Mouse (Mus musculus) T-helper 2 cell (primary cell): ENCODE data around the gene Mast4.

Experiments used
- in situ Hi-C: fragments of 300-600 bp; cut with MboI, MseI; formaldehyde crosslinking; loops from one replicate; pipeline ENCODE4 v1.15.1; 2025; ENCODE audit warnings: high pct_unique_total_duplicates

The Mast4 gene

DNA sequence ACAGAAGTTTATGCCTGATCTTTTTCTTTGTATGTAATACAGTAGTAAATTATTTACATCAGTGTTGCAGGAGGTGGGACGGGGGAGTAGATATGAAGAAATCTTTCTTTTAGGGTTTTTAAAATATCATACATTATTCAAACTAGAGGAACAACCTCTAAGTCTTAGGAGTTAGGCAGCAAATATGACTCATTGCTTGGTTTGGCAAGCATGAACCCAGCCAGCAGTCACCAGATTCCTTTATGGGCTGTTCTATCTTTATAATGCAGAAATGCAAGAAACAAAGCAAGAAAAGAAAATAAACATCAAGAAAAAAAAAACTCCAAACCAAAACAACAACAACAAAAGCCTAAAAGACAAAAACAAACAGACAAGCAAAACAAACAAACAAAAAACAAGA lies 344.2 kb downstream of the Mast4 start:
- in situ Hi-C loops = no loop called here

DNA sequence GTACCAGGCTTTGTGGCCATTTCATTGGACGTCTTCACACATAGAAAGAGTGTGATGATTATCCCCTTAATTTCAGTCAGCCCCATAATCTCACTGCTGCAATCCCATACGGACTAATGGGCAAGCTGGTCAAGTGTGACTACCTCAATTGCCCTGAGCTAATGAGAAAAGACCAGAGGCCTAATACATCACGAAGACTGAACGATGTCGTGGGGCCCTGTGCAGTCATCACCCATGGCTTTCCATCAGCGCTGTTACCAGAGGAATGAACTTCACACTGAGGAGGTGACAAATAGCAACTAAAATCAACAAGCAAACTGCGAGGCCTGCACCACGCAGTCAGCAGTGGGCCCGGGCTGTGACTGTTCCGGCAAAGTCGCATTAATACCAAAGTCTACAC lies 344.7 kb downstream of the Mast4 start:
- in situ Hi-C loops = no loop called here

DNA sequence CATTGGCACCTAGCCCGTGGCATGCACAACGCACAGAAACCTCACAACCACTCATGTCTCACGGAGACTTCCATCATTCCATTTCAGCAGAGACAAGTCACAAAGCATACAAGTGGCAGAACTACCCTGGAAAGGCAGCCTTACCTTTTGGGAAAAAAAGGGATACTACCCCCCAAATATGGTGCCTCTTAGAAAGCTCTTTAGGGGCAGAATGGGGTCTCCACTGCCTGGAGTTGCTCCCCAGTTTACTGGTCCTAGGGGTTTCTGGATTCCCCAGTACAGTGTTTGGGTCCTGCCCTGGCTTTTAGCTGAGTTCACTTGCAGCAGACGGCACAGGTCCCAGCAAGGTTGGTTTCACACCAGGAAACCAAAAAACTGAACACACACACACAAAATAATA lies 345.3 kb downstream of the Mast4 start:
- in situ Hi-C loops = no loop called here

DNA sequence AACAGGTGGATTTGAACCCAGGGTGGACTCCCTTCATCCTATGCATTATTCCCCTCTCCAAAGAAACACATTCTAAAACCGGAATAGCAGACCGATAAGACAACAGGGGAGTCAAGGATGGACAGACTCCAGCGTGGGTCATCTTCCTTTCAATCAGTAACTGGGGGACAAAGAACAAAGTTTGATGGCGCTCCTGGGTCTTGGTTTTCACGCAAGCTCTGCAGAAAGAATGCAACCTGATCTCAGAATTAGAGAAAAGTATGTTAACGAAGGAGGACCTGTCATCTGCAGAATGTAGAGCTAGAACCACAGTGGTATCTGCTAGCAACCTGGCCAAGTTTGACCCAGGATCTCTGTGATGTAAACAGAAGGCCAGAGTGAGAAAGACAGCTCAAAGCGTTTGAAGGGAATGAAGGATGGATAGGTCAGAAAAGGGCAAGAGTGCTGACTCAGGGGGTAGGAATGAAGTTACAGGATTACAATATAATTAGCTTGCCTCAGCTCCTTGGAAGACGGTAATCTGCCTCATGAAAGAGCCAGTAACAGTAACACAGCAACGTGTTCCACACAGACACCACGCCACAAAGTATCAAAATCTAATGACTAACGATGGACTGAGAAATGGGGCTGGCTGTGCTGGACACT lies 345.9 kb downstream of the Mast4 start:
- in situ Hi-C loops = no loop called here

DNA sequence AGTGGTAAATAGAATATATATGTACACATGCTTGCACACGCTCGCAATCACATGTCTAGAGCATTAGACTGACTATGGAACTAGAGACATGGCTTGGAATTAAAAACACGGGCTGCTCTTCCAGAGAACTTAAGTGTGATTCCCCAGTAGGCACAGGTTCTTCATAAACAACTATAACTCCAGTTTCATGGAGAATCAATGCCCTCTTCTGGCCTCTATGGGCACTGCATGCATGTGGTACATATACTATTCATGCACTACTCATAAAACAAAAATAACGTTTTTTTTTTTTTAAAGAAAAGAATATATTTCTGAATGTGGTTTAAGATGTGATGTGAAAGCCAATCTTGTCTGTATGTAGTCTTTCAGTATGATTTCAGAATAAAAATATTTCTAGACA lies 349.7 kb downstream of the Mast4 start:
- in situ Hi-C loops = no loop called here

DNA sequence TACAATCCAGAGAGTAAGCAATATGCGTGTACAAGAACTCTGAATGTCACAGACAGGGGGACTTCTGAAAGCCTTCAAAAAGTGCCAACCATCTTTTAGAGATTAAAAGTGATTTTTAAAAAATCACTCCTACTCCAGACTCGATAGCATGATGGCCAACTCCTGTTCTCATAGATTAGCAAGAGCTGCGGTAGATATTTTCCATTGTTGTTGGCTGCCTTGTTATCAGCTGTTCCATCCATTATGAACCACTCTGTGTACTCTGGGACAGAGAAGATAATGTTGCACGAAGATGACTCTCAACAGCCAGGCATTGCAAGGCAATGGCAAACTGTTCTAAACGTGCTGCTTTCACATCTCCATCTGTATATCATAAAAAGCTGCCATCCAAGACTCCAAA lies 360.4 kb downstream of the Mast4 start:
- in situ Hi-C loops = no loop called here

DNA sequence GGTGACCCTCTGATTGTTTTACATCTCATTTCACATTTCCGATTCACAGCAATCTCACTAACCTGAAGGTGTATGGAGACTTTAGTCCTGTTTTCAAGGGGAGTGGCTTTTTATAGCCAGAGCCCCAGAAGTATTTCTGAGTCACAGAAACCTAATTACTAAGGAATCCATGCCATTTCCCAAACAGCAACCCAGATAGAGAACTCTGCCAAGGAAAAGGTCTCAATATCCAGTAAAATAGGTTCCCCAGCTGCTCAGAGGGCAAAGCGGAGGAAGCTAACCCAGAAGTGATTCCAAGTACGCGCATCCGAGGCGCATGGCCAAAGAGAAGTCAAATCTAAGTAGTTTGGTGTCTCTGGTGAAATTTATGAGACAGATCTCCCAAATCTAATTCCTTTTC lies 370.8 kb downstream of the Mast4 start:
- in situ Hi-C loops = no loop called here

DNA sequence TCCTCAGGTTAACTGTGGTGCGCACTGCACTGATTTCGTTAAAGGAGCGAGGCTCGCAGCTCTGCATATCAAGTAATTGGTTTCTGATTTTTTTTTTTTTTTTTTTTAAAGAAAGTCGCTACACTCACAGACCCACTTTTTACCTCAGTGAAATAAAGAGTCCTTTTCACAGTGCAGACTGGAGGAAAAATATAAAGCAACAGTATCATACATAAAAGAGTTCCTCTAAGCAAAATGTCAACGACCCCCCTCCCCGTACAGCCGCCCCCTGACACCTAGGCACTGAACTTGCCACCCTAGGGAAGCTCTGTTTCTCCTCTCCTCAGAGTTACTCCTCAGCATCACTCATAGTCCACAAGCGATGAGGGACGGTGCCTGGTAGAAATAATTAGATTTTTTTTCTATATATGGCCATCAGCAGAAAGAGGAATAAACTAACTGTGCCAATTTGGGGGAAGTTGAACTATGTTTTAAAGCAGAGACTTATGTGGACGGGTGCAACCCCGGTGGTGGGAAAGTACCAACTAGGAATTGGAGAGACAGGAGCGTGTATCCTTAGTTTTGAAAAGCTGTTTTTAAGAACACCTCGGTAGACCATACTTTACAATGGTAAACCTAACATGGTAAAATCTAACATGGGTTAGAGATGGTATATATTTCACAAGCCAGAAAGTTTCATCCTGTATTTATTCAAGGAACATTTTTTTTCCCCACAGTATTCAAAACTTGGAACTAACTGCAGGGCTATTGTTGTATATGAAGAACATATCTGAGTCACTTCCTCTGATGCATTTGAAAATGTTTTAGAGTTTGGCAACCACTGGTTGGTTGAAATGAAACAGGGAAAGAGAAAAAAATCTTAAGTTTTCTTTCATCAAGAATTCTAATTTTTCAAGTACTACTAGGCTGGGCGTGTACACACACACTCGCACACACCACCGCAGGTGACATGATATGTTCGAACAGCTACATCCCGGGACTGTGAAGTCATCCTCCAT lies 375.7 kb downstream of the Mast4 start:
- in situ Hi-C loops = no loop called here

DNA sequence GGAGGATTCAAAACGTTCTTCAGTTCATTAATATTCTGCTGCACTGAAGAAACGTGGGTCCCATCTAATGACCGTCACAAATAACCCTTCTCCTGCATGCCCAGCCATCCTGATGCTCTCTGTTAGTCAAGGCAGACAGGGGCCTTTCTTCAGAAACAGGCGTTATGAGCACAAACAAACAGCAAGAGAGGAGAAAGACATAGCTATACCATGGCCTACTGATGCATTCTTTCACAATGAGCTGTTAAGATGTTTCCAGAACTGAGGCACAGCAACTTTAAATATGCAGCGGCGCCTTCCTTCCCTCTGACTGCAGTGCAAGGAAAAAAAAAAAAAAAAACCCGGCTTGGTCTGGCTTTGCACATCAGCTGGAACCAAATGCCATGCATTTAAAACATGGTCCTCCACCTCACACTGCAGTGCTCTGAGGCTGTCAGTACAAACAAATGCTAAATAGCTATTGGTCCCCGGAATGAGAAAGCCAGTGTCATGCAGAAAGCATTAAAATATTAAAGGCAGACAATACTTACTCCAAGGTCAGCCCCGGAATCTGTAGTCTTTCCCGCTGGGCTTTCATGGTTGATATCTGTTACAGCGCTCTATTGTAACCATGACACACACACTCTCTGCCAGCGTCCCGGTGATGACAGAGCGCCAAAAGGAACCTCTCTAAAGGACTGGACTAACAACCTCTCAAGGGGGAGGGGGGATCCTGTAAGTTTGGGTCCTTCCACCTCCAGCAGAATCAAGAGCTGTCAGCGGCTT lies 376.6 kb downstream of the Mast4 start:
- in situ Hi-C loops = no loop called here

DNA sequence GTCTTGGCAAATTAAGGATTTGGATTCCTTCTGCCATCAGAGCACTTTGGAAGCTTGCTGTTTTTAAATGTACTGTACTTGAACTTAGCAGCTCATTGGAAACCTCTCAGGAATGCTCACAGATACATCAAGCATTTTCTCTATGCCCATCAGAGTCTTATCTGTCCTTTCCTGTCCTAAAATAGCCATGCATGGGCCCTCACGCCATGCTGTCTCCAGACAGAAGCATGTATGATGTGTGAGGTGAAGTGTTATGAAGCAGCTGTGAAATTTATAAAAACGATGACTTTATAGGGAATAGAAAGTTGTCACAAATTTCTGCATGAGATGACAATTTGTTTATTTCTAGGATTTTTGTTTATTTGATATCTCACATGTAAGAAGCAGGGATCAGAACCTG lies 378.8 kb downstream of the Mast4 start:
- in situ Hi-C loops = no loop called here

DNA sequence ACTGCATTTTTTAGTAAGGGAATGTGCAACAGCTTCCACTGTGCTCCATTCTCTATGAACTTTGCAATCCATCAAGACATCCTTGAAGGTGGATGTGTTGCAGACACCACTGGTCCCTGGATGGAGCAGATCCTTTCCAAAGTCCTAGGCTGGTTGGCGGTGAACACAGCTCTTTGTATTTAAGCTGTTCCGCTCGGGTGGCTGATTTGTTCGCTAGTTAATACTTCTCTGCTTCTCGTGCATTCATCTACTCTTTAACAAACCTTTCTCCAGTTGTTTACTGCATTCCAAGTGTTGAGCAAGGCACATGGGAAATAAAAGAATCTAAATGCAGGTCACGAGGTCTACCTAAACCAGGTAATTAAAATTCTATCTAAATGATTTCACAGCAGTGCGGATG lies 384.5 kb downstream of the Mast4 start:
- in situ Hi-C loops = no loop called here

DNA sequence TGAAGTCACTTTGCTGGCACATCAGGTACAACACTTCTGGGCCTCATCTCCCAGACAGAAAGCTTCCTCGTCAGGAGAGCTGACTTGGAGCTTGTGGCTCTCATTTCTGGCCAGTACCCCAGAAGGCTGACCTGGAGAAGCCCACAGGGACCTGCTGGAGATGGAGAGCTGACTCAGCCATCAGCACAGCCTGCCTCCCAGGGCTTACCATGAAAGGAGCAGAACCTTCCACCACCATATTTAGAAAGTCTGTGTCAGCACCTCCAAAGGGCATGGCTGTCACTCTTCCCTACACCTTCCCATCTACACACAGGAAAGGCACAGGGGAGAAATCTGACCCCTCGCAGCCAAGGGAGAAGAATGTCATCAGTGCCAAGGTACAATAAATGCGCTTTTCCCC lies 385.3 kb downstream of the Mast4 start:
- in situ Hi-C loops = no loop called here

DNA sequence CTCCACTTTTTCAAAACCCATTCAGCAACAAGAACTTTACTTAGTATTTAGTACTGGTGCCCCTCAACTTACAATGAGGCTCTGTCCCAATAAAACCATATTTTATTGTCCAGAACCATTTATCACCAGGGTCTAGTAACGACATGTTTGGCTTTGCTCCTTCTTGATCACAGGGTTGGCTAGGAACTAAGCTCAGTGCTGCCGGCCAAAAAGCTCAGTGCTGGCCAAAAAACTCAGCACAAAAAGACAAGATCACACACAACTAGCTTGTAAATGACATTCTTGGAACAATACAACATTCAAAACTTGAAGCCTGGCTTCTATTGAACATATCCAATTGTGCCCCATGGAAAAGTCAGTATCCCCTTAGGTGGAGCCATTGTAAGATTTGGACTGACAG lies 386.8 kb downstream of the Mast4 start:
- in situ Hi-C loops = no loop called here

DNA sequence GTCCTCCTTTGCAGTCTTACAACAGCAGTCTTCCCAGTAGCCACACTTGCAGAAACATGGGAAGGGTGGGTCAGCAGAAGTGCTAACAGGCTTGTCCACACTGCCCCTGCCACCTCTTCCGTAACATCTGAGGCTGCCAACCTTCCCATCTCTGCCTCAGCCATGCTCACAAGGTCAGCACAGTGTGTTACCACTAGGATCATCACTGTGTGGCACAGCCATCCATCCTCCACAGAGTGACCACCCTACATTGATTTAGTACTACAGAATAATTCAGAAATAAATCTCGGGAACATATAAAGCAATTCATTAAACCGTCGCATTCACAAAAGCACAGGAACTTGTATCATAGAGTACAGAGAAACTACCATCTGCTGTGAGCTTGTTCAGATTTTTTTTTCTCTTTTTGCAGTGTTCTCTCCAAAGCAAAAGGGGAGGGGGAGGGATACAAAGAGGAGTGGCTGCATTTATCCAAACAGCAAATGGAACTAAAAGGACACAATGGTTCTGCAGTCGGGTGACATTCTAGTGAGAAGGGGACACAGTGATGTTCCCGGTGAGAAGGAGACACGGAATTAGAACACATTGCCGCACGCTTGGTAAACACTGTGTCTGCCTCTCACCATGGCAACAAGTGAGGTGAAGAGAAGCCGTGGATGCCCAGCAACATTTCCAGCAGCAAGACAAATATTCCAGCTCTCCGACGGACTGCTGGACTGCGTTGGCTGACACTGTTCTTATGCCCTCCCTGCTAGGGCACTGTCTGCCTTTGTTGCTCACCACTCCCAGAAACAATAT lies 388.1 kb downstream of the Mast4 start:
- in situ Hi-C loops = no loop called here

DNA sequence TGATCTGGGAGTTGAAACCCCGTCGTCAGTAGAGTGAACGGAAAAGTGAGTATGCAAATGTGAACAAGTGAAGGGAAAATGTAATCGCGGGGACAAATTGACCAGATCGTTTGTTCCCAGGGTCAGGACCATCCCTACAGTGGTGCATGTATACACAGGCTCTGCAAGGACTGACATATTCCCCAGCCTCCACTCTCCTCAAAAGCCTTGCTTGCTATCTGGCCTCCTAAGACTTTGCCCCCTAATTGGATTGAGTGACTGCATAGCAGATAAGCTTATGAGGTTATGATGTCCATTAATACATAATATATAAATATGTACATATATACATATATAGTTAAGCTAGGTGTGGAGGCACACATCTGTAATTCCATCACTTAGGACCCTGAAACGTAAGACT lies 388.8 kb downstream of the Mast4 start:
- in situ Hi-C loops = no loop called here

DNA sequence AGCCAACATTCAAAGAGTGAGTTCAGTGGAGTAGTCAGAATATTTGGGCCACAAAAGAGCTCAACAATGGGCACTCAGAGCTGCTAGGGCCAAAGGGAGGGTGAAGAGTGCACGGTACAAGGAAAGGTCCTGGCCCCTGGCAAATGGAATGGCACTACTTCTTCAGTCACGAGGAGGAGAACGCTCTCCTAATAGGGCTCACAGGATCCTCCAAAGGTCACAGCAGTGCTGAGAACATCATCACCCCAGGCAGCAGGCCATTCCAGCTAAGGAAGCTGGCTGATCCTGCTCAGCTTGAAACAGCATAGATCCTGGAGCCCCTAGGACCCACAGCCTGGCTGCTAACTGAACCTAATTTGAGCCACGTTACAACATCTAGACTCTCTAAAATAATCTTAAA lies 389.8 kb downstream of the Mast4 start:
- in situ Hi-C loops = no loop called here

DNA sequence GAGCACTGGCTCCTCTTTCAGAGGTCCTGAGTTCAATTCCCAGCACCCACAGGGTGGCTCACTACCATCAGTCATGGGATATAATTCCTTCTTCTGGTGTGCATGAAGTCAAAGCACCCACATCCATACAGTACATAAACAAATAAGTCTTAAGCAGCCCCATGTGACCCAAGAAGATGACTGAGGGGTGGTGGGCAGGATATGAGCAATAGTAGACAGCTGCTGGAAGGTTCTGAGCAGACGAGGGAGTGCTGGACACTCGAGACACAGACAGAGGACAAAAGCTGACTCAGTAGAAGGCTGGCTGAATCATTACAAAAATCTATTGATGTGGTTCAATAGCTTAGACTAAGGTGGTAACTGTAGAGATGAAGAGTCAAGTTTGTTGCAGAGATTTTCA lies 391.7 kb downstream of the Mast4 start:
- in situ Hi-C loops = no loop called here

DNA sequence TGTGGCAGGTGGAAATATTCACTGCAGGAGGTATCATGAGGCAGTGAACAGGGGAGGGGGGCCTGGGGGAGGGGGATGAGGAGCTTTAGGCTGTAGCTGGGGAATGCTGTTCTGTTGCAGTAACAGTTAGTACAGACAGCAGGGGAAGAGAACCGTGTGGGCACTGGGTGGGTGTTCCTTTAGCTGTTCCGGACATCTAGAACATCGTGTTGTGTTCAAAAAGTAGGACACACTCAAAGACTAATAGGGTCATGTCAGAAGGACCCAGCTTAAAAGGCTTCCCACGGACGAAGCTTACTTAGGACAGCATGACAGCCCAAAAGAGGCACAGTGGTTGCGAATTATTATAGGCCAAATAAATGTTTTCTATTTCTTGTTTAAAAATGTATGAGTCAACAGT lies 393.8 kb downstream of the Mast4 start:
- in situ Hi-C loops = no loop called here

DNA sequence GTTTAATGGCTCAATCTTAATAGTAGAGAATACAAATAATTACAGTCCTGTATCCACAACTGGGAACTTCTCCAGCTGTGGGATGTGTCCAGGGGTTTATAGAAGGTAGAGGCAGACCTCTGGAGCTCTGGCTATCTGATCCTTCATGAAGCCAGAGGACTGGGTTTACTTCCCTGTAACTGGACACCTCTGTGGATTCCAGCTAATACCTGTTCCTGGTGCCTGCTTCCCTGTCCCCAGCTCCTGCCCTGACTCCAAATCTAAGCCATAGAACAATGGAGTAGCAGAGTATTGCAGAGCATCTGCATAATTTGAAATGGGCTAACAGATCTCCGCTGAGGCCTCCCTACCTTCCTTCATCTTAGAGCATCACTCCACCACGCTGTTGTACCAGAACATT lies 398.1 kb downstream of the Mast4 start:
- in situ Hi-C loops = no loop called here

DNA sequence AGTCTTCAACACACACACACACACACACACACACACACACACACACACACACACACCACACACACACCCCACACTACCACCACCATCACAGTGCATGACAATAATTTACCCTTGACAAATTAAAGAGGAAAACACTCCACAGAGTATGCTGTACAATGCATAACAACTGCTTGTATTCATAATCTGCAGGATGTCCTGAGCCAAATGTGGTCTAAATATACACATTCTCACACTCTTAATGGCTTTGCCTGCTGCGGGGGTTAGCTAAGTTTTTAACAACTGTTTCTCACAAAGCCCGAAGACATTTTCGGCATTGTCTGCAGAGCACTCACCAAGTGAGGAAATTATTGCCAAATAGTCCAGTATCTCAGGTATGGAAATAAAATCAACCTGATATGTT lies 398.5 kb downstream of the Mast4 start:
- in situ Hi-C loops = no loop called here

DNA sequence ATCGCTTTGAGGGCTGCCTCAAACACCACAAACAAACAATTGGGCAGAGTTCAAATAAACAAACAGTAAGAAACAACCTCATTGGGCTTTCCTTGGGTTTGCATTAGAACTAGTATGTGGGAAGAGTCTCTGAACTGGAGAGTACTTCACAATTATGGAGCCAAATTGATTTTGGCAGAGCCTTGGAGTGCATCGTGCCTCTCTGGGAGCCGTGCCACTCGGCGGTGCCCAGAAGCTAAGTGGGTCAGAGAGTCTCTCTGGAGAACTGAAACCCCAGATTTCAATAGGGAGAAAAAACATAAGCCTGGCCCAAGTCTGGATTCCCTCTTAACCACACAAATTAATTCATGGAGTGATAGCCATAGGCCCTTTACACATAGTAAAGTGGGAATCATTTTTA lies 400.6 kb downstream of the Mast4 start:
- in situ Hi-C loops = no loop called here

DNA sequence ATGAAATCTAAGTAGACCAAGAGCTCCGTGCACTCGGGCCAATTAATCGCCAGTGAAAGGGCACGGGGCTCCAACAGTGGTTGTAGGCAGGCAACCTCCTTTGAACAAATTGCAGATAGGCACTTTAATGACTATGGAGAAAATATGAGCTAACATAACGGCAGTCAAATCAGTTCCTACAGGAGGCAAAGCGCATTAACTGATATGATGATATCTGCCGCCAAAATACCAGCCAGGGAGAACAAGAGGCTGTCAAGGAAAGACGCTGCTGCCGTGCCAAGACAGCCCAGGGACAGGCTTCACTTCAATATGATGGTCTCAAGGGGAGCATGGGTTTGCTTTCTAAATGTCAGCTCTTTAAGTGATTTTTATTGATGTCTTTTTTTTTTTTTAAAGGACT lies 401.9 kb downstream of the Mast4 start:
- in situ Hi-C loops = no loop called here
